Mouse (Mus musculus) neutrophil, adult 59 days (primary cell): Measurements from ENCODE around the gene Otoa. TPM values are rescaled to one million over a fixed set of nuclear protein-coding genes. Genes with fewer than 3 reads are reported as not detected.

ENCODE experiments used
- total RNA-seq, 2 experiments: library from RNA; stranded (reverse); gene quantifications; 1 replicate in 1 of 2; 2 replicates in 1 of 2; pipeline ENCODE4 v1.2.4; 2023

The Otoa gene
- 1 to 10 TPM in 1 of 2 experiments, under 1 TPM in 1; 0.68 to 1.0 TPM for total RNA-seq

GRCm38 (mm10) chr7:121081350-121081749 lies at the start of gene Otoa:
Gene Otoa (plus strand): TSS chr7:121081650.

GRCm38 (mm10) chr7:121033856-121034652 lies 47.4 kb upstream of the Otoa start, which contains the start of gene Mettl9:
Gene Mettl9 (plus strand): TSS chr7:121034445.

GRCm38 (mm10) chr7:121074281-121074680 lies 7.2 kb upstream of the Otoa start, which contains the start of gene Igsf6:
Gene Igsf6 (minus strand): TSS chr7:121074572.

Other genes starting within 250 kb of the Otoa start
- gene Eef2k, start 238.8 kb upstream of the Otoa start, total RNA-seq = 10 to 100 TPM; 47.0 to 52.8 TPM
- gene Polr3e, start 163.9 kb upstream of the Otoa start, total RNA-seq = 1 to 10 TPM; 8.4 to 9.4 TPM
- gene Cdr2, start 99.3 kb upstream of the Otoa start, total RNA-seq = 1 to 10 TPM; 4.9 to 8.7 TPM
- not detected for gene Mfsd13b, start 99.1 kb upstream of the Otoa start, total RNA-seq
- gene Mettl9, start 47.2 kb upstream of the Otoa start, total RNA-seq = 100 to 1,000 TPM; 165 to 209 TPM
- gene Igsf6, start 7.1 kb upstream of the Otoa start, total RNA-seq = 100 to 1,000 TPM; 305 to 324 TPM